Mouse (Mus musculus) kidney, postnatal 0 days (tissue): ENCODE data around the gene Rgs8. TPM values are rescaled to one million over a fixed set of nuclear protein-coding genes. Genes with fewer than 3 reads are reported as not detected.

Experiments
- ATAC-seq: fragments of 200-750 bp; cut with Nextera tagmentation; replicated peaks from 2 replicates; pipeline ENCODE4 v1.8.0; 2017; ENCODE audit warnings: low read depth, moderate number of reproducible peaks, moderate TSS enrichment, moderate library complexity; ENCODE audit not compliant: low FRiP score
- DNase-seq: peaks from one replicate; pipeline ENCODE4 v3.0.0-alpha.2; 2016; ENCODE audit warnings: low spot score
- H3K27ac ChIP-seq: fragments of 300-500 bp; sonication (generic); 2 replicates; pipeline ENCODE4 v1.5.1; 2014; ENCODE audit warnings: mild to moderate bottlenecking
- H3K27me3 ChIP-seq: fragments of 300-500 bp; sonication (generic); 2 replicates; pipeline ENCODE4 v1.6.1; 2014; ENCODE audit warnings: low read length, mixed read lengths; ENCODE audit not compliant: insufficient read depth
- H3K36me3 ChIP-seq: fragments of 300-500 bp; sonication (generic); 2 replicates; pipeline ENCODE4 v1.6.1; 2014; ENCODE audit warnings: low read length, mixed read lengths; ENCODE audit not compliant: insufficient read depth
- H3K4me1 ChIP-seq: fragments of 300-500 bp; sonication (generic); replicated peaks from 2 replicates; pipeline ENCODE4 v1.6.1; 2014; ENCODE audit warnings: antibody characterized with exemption, low read length, mixed read lengths; ENCODE audit not compliant: insufficient read depth
- H3K4me2 ChIP-seq: fragments of 300-500 bp; sonication (generic); 2 replicates; pipeline ENCODE4 v1.6.1; 2014; ENCODE audit warnings: mild to moderate bottlenecking, low read length, moderate library complexity, mixed read lengths
- H3K4me3 ChIP-seq: fragments of 300-500 bp; sonication (generic); replicated peaks from 2 replicates; pipeline ENCODE4 v1.5.1; 2014; ENCODE audit warnings: low read depth, low read length
- H3K9ac ChIP-seq: fragments of 300-500 bp; sonication (generic); 2 replicates; pipeline ENCODE4 v1.6.1; 2014; ENCODE audit warnings: low read depth, low read length
- H3K9me3 ChIP-seq: fragments of 300-500 bp; sonication (generic); replicated peaks from 2 replicates; pipeline ENCODE4 v1.6.1; 2016; ENCODE audit warnings: low read length, inconsistent platforms, mixed read lengths
- CTCF ChIP-seq: IDR thresholded peaks from 2 replicates; pipeline ENCODE4 v1.5.1; 2016; ENCODE audit warnings: antibody characterized with exemption, low read depth, mild to moderate bottlenecking, moderate library complexity
- WGBS: fragments of 180-500 bp; shearing (Covaris S2); extraction: QIAGEN DNeasy Blood & Tissue Kit; methylation state at CpG from one replicate; pipeline ENCODE4 v1.1.7; 2014; 5-methylcytosine and 5-hydroxymethylcytosine counted together
- polyA plus RNA-seq: library from polyadenylated mRNA; unstranded; fragments of >200 nt; fragmentation: Nextera tagmentation; extraction: Ambion mirVana; gene quantifications from 2 replicates; pipeline ENCODE4 v1.2.1, GENCODE M21; 2015

The Rgs8 gene
- polyA plus RNA-seq, 1 experiment from 2014 or later: 0.03 TPM

GRCm38 (mm10) chr1:153708626-153709025 is 55.8 kb downstream of the Rgs8 start:
- Histone ChIP-seq H3K9me3 (no peaks in the 10 kb centered on the region), H3K4me1 (no peaks in the 10 kb centered on the region), H3K27me3 (no peaks in the 10 kb centered on the region), H3K27ac (no peak overlapping the region), H3K4me2 (no peak overlapping the region), H3K4me3 (no peak overlapping the region), H3K36me3 (no peaks in the 10 kb centered on the region), H3K9ac (no peak overlapping the region)
- no peak for TF ChIP-seq CTCF
- ATAC-seq: no peak
- WGBS: 87% methylated on average over 5 of the region's 5 CpGs
- DNase-seq: no peak

GRCm38 (mm10) chr1:153709451-153709850 is 56.6 kb downstream of the Rgs8 start:
- Histone ChIP-seq H3K4me2 (no peak overlapping the region), H3K27ac (no peak overlapping the region), H3K4me1 (no peaks in the 10 kb centered on the region), H3K36me3 (no peaks in the 10 kb centered on the region), H3K4me3 (no peak overlapping the region), H3K9ac (no peak overlapping the region), H3K9me3 (no peaks in the 10 kb centered on the region), H3K27me3 (no peaks in the 10 kb centered on the region)
- ATAC-seq (no peak), DNase-seq (no peak)
- no peak for TF ChIP-seq CTCF
- WGBS: 20% methylated on average over 5 of the region's 5 CpGs

GRCm38 (mm10) chr1:153711544-153712262 is 58.9 kb downstream of the Rgs8 start:
- 67% methylated on average over 3 of the region's 3 CpGs for WGBS
- Histone ChIP-seq H3K36me3 (no peaks in the 10 kb centered on the region), H3K4me3 (no peak overlapping the region), H3K9ac (no peak overlapping the region), H3K4me2 (no peak overlapping the region), H3K4me1 (no peaks in the 10 kb centered on the region), H3K27me3 (no peaks in the 10 kb centered on the region), H3K9me3 (no peaks in the 10 kb centered on the region), H3K27ac (no peak overlapping the region)
- DNase-seq (peak; percentile 15), ATAC-seq (no peak)
- no peak for TF ChIP-seq CTCF

GRCm38 (mm10) chr1:153712633-153713032 is 59.8 kb downstream of the Rgs8 start:
- Histone ChIP-seq H3K36me3 (no peaks in the 10 kb centered on the region), H3K9ac (no peak overlapping the region), H3K4me1 (no peaks in the 10 kb centered on the region), H3K9me3 (no peaks in the 10 kb centered on the region), H3K4me3 (no peak overlapping the region), H3K4me2 (no peak overlapping the region), H3K27ac (no peak overlapping the region), H3K27me3 (no peaks in the 10 kb centered on the region)
- WGBS: 95% methylated on average over 2 of the region's 2 CpGs
- no peak for TF ChIP-seq CTCF
- DNase-seq (no peak), ATAC-seq (no peak)

GRCm38 (mm10) chr1:153717990-153718389 is 65.2 kb downstream of the Rgs8 start:
- Histone ChIP-seq H3K9ac (no peak overlapping the region), H3K9me3 (no peaks in the 10 kb centered on the region), H3K27me3 (no peaks in the 10 kb centered on the region), H3K4me2 (no peak overlapping the region), H3K36me3 (no peaks in the 10 kb centered on the region), H3K4me1 (no peaks in the 10 kb centered on the region; the same call in 1 of the 2 replicates), H3K27ac (no peak overlapping the region), H3K4me3 (no peak overlapping the region)
- 82% methylated on average over 1 of the region's 1 CpGs for WGBS
- no peak for ATAC-seq
- no peak for TF ChIP-seq CTCF
- DNase-seq: no peak

GRCm38 (mm10) chr1:153720935-153721334 is 68.1 kb downstream of the Rgs8 start:
- no peak for TF ChIP-seq CTCF
- no peak for DNase-seq

More at GRCm38 (mm10) chr1:153720935-153721334, 68.1 kb downstream of the Rgs8 start:
- Histone ChIP-seq H3K27me3 (no peaks in the 10 kb centered on the region), H3K4me2 (no peak overlapping the region), H3K4me3 (no peak overlapping the region), H3K4me1 (no peaks in the 10 kb centered on the region; the same call in 1 of the 2 replicates), H3K36me3 (no peaks in the 10 kb centered on the region), H3K9me3 (no peaks in the 10 kb centered on the region), H3K27ac (no peak overlapping the region), H3K9ac (no peak overlapping the region)
- 66% methylated on average over 7 of the region's 7 CpGs for WGBS
- ATAC-seq: no peak
